Mouse (Mus musculus) forebrain, embryonic 15.5 days (tissue): ENCODE measurements at regions not wholly inside any gene's neighbourhood (a gene's known extent, or its start where the extent isn't known, plus 50 kb on each side); places are given as distances from the start of the nearest gene placed in this dataset.
A peak's percentile ranks its signal among the peaks of the same experiment; 100 is the strongest.
"Not testable (repeated sequence)": the region's sequence is repeated elsewhere in the genome, so short reads cannot be mapped to it uniquely, and the experiment has no call there.

ENCODE experiments used
- ATAC-seq: fragments of 200-750 bp; cut with Nextera tagmentation; replicated peaks from 2 replicates; pipeline ENCODE4 v1.8.0; 2017; ENCODE audit warnings: mild to moderate bottlenecking, moderate TSS enrichment, moderate library complexity
- H3K27ac ChIP-seq: fragments of 300-500 bp; sonication (generic); replicated peaks from 2 replicates; pipeline ENCODE4 v1.5.1; 2015; ENCODE audit warnings: mild to moderate bottlenecking, inconsistent platforms
- H3K27me3 ChIP-seq: fragments of 300-500 bp; sonication (generic); 2 replicates; pipeline ENCODE4 v1.6.1; 2015; ENCODE audit warnings: inconsistent platforms
- H3K36me3 ChIP-seq: fragments of 300-500 bp; sonication (generic); 2 replicates; pipeline ENCODE4 v1.6.1; 2015; ENCODE audit warnings: mild to moderate bottlenecking, inconsistent platforms
- H3K4me1 ChIP-seq: fragments of 300-500 bp; sonication (generic); 2 replicates; pipeline ENCODE4 v1.6.1; 2015; ENCODE audit warnings: inconsistent platforms
- H3K4me2 ChIP-seq: fragments of 300-500 bp; sonication (generic); replicated peaks from 2 replicates; pipeline ENCODE4 v1.6.1; 2015; ENCODE audit warnings: mild to moderate bottlenecking, inconsistent platforms
- H3K4me3 ChIP-seq: fragments of 300-500 bp; sonication (generic); 2 replicates; pipeline ENCODE4 v1.5.1; 2015; ENCODE audit warnings: mild to moderate bottlenecking, inconsistent platforms
- H3K9ac ChIP-seq: fragments of 300-500 bp; sonication (generic); replicated peaks from 2 replicates; pipeline ENCODE4 v1.6.1; 2015; ENCODE audit warnings: mild to moderate bottlenecking, inconsistent platforms
- H3K9me3 ChIP-seq: fragments of 300-500 bp; sonication (generic); 2 replicates; pipeline ENCODE4 v1.6.1; 2016; ENCODE audit warnings: inconsistent platforms
- WGBS: fragments of 180-500 bp; shearing (Covaris S2); methylation state at CpG from one replicate; pipeline ENCODE4 v1.1.7; 2015; ENCODE audit warnings: mixed read lengths; 5-methylcytosine and 5-hydroxymethylcytosine counted together

DNA sequence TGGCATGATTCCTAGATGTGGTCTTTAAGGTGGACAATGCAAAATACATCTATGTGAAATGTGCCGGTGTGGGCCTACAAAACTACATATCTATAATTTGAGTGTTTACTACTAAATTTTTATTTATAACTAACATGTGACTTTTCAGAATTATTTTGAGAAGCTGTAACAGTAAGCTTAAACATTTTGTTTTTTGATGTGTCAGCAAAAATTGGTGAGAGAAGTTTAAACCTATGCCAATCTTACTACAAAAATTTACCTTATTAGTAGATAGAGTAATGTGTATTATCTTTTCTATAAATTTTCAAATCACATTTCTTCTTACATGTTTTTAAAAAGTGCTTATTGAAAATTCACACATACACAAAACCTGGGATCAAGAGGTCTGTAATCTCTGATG is 525.1 kb upstream of the Rorb start:
- H3K4me1 ChIP-seq: no peaks in the 10 kb centered on the region
- no peaks in the 10 kb centered on the region for H3K9me3 ChIP-seq
- H3K27ac ChIP-seq: no peak overlapping the region
- H3K27me3 ChIP-seq: no peaks in the 10 kb centered on the region
- H3K9ac ChIP-seq: no peak overlapping the region
- 96% methylated on average over 1 of the region's 1 CpGs for WGBS
- no peaks in the 10 kb centered on the region for H3K36me3 ChIP-seq
- no peak overlapping the region for H3K4me2 ChIP-seq
- H3K4me3 ChIP-seq: no peak overlapping the region
- ATAC-seq: no peak

DNA sequence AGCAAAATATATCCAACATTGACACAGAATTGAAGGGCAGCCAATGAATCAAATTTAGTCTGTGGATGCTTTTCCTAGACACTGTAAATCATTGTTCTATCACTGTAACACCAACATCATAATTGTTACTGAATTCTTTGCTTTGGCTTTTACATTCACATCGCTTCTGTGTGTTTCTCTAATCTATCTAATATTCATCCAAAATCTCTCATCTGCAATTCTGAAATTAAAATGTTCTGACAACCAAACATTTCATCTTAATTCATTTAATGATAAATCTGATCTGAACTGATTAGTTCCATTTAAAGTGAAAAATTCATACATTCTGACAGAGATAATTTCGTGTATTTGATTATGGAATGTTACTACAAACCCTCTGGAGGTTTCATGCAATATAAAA is 476.9 kb upstream of the Rorb start:
- WGBS: 66% methylated on average over 2 of the region's 2 CpGs
- no peak for ATAC-seq
- Histone ChIP-seq H3K4me3 (no peak overlapping the region), H3K9me3 (no peaks in the 10 kb centered on the region), H3K9ac (no peak overlapping the region), H3K27me3 (no peaks in the 10 kb centered on the region), H3K4me1 (no peaks in the 10 kb centered on the region), H3K36me3 (no peaks in the 10 kb centered on the region), H3K27ac (no peak overlapping the region), H3K4me2 (no peak overlapping the region)

DNA sequence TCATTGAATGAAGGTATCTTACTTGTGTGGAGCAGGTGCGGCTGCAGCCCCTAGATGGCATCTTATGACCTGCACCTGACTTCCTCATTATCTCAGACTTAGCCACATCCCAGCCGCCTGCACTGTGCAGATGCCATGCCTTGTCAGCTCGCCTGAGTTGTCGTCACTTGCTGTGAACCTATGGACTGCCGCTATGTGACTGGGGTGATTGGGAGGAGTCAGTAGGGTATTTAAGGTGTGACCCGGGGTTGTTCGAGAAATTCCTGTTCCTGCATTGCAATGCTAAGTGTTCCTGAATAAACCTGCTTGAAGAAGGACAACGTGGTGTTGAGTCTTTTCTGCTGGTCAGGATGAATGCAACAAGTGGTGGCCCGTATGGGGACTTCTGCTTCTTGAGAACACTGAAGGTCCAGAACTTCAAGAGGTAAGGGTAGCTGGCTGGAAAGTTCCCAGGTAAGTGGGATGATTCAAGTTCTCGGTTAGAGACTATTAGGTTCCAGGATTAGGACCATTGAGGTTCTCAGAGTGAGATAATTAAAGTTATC is 464.1 kb upstream of the Rorb start:
- not testable (repeated sequence) for ATAC-seq, H3K4me3 ChIP-seq, H3K9me3 ChIP-seq, H3K36me3 ChIP-seq, H3K4me2 ChIP-seq, H3K9ac ChIP-seq, H3K27me3 ChIP-seq, H3K27ac ChIP-seq, H3K4me1 ChIP-seq
- WGBS: 88% methylated on average over 10 of the region's 10 CpGs

DNA sequence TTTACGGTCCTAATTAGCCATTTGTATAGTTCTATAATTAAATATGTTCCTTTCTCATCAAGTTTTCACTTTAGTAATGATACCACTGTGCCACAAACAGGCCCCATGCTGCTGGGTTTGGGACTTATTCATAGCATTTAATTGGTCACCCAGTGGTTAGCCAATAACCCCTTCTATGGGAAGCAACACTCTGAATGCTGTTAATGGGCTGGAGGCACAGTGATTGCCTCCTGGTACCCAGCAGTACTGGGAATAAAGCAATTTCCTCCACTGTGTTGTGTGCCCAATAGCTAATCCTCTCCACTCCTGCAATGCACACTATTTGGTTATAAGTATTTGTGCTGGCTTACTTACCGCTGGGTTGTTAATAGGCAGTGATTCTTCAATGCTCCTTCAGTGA is 453.7 kb upstream of the Rorb start:
- H3K9me3 ChIP-seq: no peaks in the 10 kb centered on the region
- H3K27me3 ChIP-seq: no peaks in the 10 kb centered on the region
- H3K9ac ChIP-seq: no peak overlapping the region
- H3K4me3 ChIP-seq: no peak overlapping the region
- H3K36me3 ChIP-seq: no peaks in the 10 kb centered on the region
- peak; percentile 63; the same call in 1 of the 2 replicates for ATAC-seq
- no peak overlapping the region for H3K4me2 ChIP-seq
- 15% methylated on average over 2 of the region's 2 CpGs for WGBS
- no peaks in the 10 kb centered on the region for H3K4me1 ChIP-seq
- no peak overlapping the region for H3K27ac ChIP-seq

DNA sequence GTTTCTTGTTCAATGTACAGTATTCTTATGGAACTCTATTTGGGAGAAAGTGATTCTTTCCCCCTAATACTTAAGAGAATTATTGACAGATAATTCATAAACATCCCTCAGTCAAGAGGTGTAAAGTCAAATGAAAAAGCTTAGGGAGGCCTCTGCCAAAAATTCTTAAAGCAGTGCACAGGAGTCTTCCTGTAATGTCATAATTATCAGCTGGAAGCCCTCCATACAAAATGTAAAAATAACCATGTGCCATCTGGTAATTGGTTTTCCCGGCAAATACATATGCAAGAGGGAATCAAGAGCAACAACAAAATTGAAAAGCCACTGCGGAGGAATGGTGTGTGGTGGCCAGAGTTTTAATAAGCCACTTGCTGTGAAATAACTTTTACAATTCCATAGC is 424.1 kb upstream of the Rorb start:
- Histone ChIP-seq H3K9me3 (no peaks in the 10 kb centered on the region), H3K4me2 (no peak overlapping the region), H3K4me1 (no peaks in the 10 kb centered on the region; the same call in 1 of the 2 replicates), H3K27me3 (no peaks in the 10 kb centered on the region), H3K9ac (no peak overlapping the region), H3K4me3 (no peak overlapping the region), H3K36me3 (no peaks in the 10 kb centered on the region), H3K27ac (no peak overlapping the region)
- WGBS: 44% methylated on average over 2 of the region's 2 CpGs
- ATAC-seq: no peak

DNA sequence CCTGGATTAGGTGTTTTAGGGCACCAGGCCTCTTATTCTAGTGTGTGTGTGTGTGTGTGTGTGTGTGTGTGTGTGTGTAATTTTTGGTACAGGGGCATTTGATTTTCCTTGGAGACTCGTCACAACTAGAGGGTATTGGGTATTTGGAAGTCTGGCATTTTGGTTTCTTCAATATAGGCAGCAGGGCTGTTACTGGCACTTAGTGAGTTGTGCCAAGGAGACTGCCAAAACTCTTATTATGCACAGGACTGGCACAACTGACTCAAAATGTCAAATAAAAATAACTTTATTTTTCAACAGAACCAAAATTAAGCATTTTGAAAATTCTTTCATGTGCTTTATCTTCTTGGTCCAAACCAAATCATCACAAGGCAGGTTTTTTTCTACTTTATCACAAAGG is 413.2 kb upstream of the Rorb start:
- no peak overlapping the region for H3K4me3 ChIP-seq
- H3K27me3 ChIP-seq: no peaks in the 10 kb centered on the region
- 0 out of 2 replicates have a peak overlapping the region, but pooled peaks have one; percentile 3 for H3K27ac ChIP-seq
- WGBS: 30% methylated on average over 1 of the region's 1 CpGs
- 0 out of 2 replicates have a peak, but pooled peaks cover 4% of the 10 kb centered on the region for H3K4me1 ChIP-seq
- no peak overlapping the region for H3K9ac ChIP-seq
- no peaks in the 10 kb centered on the region for H3K36me3 ChIP-seq
- 0 out of 2 replicates have a peak, but pooled peaks have one; percentile 68 for ATAC-seq
- H3K4me2 ChIP-seq: no peak overlapping the region
- no peaks in the 10 kb centered on the region for H3K9me3 ChIP-seq

GRCm38 (mm10) chr19:19523629-19524028 is 412.6 kb upstream of the Rorb start:
- peak; percentile 57; the same call in 1 of the 2 replicates for ATAC-seq
- WGBS: 54% methylated on average over 2 of the region's 2 CpGs
- no peaks in the 10 kb centered on the region for H3K9me3 ChIP-seq

DNA sequence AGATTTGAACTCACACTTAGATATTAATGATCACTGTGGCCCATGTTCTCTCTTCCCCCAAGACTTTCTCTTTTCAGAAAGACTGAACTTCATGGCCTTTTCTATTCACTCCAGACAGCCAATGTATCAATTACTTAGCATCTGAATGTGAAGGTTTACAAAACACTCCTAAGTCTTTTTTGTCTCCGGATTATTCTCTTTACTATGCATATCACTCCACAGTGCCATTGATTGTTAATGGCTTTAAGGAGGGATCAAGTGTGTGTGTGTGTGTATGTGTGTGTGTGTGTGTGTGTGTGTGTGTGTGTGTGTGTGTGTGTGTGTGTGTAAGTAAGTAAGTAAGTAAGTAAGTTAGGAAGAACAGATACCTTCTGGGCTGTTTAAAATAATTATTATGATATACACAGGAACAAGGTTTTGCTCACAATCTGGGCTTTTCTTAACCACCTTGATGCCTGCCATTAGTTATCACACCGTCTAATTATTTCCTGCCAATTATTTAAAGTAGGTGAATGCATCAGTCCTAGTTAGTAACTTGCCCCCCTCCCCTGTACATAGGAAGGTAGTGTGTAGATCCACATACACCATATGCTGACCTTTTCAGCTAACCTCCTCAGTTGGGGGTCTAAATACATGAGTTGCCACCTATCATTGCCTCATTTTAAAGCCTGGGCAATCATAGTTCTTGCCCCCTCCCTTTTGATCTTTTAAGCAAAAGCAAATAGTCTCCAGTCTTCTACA is 367.4 kb upstream of the Rorb start:
- no peaks in the 10 kb centered on the region for H3K9me3 ChIP-seq
- H3K36me3 ChIP-seq: no peaks in the 10 kb centered on the region
- no peak for ATAC-seq
- 31% methylated on average over 2 of the region's 2 CpGs for WGBS
- no peaks in the 10 kb centered on the region for H3K27me3 ChIP-seq
- H3K4me2 ChIP-seq: no peak overlapping the region
- H3K27ac ChIP-seq: no peak overlapping the region
- H3K9ac ChIP-seq: no peak overlapping the region
- H3K4me3 ChIP-seq: no peak overlapping the region
- H3K4me1 ChIP-seq: no peaks in the 10 kb centered on the region

More at GRCm38 (mm10) chr19:19523629-19524028, 412.6 kb upstream of the Rorb start:
- H3K36me3 ChIP-seq: no peaks in the 10 kb centered on the region
- H3K27ac ChIP-seq: no peak overlapping the region
- no peak overlapping the region for H3K4me3 ChIP-seq
- no peaks in the 10 kb centered on the region for H3K27me3 ChIP-seq
- H3K4me1 ChIP-seq: 0 out of 2 replicates have a peak, but pooled peaks cover 4% of the 10 kb centered on the region
- H3K9ac ChIP-seq: no peak overlapping the region
- no peak overlapping the region for H3K4me2 ChIP-seq
